Mouse (Mus musculus): ENCODE measurements around the gene Pygb.

DNA sequence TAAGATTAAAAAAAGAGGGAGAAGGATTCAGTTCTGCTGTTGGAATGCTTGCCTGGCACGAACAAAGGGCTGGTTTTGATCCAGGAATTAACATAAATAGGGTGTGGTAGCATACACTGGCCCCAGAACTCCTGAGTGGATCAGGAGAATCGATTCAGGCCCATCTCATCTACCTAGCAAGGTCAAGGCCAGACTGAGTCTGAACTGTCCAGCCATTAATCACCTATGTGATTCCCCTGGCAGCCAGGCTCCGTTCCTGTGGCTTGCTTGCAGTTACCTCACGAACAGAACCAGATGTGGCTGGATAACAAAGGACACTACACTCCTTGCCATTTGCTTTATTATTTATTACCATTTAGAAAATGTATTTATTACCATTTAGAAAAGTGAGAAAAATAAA, 6.8 kb downstream of the Pygb start:
- no peak for TF ChIP-seq POLR2AphosphoS2 (IDR thresholded peaks at IDR 0.05; ENCODE audit: insufficient read length, low read depth)
- no peak for TF ChIP-seq POLR2A (IDR thresholded peaks at IDR 0.05; ENCODE audit: insufficient read length, low read depth)
- no peak for TF ChIP-seq USF1 (IDR thresholded peaks at IDR 0.05; ENCODE audit: low read depth)
- TF ChIP-seq MAX (IDR thresholded peaks at IDR 0.05; ENCODE audit: low read depth) = no peak
- TF ChIP-seq CEBPB (IDR thresholded peaks at IDR 0.05; ENCODE audit: insufficient read depth, poor library complexity, severe bottlenecking) = no peak
- TF ChIP-seq TCF12 (IDR thresholded peaks at IDR 0.05; ENCODE audit: insufficient read depth, poor library complexity, severe bottlenecking) = no peak
- TF ChIP-seq E2F4 (IDR thresholded peaks at IDR 0.05; ENCODE audit: insufficient read depth) = no peak

All from myocyte (in vitro differentiated cells).